Mouse (Mus musculus): ENCODE results near the gene Wasf2.
"Not testable (repeated sequence)": the region's sequence is repeated elsewhere in the genome, so short reads cannot be mapped to it uniquely, and the experiment has no call there.

Wasf2 gene

GRCm38 (mm10) chr4:133129931-133130889 is at the start of gene Wasf2:
Gene Wasf2 (plus strand): TSS chr4:133130505.
- DNase-seq (ENCODE audit: low read depth, low spot score) = peak; percentile 91

- no peak for DNase-seq (ENCODE audit: low read depth, low spot score)
Measured at GRCm38 (mm10) chr4:133080862-133081261, 49.4 kb upstream of the Wasf2 start.

GRCm38 (mm10) chr4:133082216-133082773 is 48.0 kb upstream of the Wasf2 start:
- no peak for DNase-seq (ENCODE audit: low read depth, low spot score)

- DNase-seq (ENCODE audit: low read depth, low spot score) = no peak
Measured at GRCm38 (mm10) chr4:133083991-133084861, 46.1 kb upstream of the Wasf2 start.

- no peak for DNase-seq (ENCODE audit: low read depth, low spot score)
Measured at GRCm38 (mm10) chr4:133085011-133085782, 45.1 kb upstream of the Wasf2 start.

GRCm38 (mm10) chr4:133085783-133086342 is 44.4 kb upstream of the Wasf2 start:
- no peak for DNase-seq (ENCODE audit: low read depth, low spot score)

- no peak for DNase-seq (ENCODE audit: low read depth, low spot score)
Measured at GRCm38 (mm10) chr4:133087177-133087714, 43.1 kb upstream of the Wasf2 start.

GRCm38 (mm10) chr4:133087835-133088234 is 42.5 kb upstream of the Wasf2 start:
- DNase-seq (ENCODE audit: low read depth, low spot score) = no peak

GRCm38 (mm10) chr4:133089319-133089718 is 41.0 kb upstream of the Wasf2 start:
- no peak for DNase-seq (ENCODE audit: low read depth, low spot score)

- DNase-seq (ENCODE audit: low read depth, low spot score) = no peak
Measured at GRCm38 (mm10) chr4:133089802-133090201, 40.5 kb upstream of the Wasf2 start.

- no peak for DNase-seq (ENCODE audit: low read depth, low spot score)
Measured at GRCm38 (mm10) chr4:133090276-133090719, 40.0 kb upstream of the Wasf2 start.

GRCm38 (mm10) chr4:133090720-133091458 is 39.4 kb upstream of the Wasf2 start:
- no peak for DNase-seq (ENCODE audit: low read depth, low spot score)

GRCm38 (mm10) chr4:133091459-133091785 is 38.9 kb upstream of the Wasf2 start:
- DNase-seq (ENCODE audit: low read depth, low spot score) = no peak

- DNase-seq (ENCODE audit: low read depth, low spot score) = no peak
Measured at GRCm38 (mm10) chr4:133092453-133092901, 37.8 kb upstream of the Wasf2 start.

GRCm38 (mm10) chr4:133093056-133093455 is 37.2 kb upstream of the Wasf2 start:
- DNase-seq (ENCODE audit: low read depth, low spot score) = no peak

- no peak for DNase-seq (ENCODE audit: low read depth, low spot score)
Measured at GRCm38 (mm10) chr4:133093481-133094033, 36.7 kb upstream of the Wasf2 start.

- no peak for DNase-seq (ENCODE audit: low read depth, low spot score)
Measured at GRCm38 (mm10) chr4:133094255-133094654, 36.0 kb upstream of the Wasf2 start.

- no peak for DNase-seq (ENCODE audit: low read depth, low spot score)
Measured at GRCm38 (mm10) chr4:133094936-133095733, 35.2 kb upstream of the Wasf2 start.

- DNase-seq (ENCODE audit: low read depth, low spot score) = not testable (repeated sequence)
Measured at GRCm38 (mm10) chr4:133095734-133096065, 34.6 kb upstream of the Wasf2 start.

Data from embryo, embryonic 11.5 days (tissue).